Mouse (Mus musculus) liver (tissue): ENCODE results near the gene Slc36a4.

ENCODE experiments used
- DNase-seq: peaks from one replicate; pipeline ENCODE4 v3.0.0-alpha.2; 2020; ENCODE audit warnings: mixed read lengths

The Slc36a4 gene

DNA sequence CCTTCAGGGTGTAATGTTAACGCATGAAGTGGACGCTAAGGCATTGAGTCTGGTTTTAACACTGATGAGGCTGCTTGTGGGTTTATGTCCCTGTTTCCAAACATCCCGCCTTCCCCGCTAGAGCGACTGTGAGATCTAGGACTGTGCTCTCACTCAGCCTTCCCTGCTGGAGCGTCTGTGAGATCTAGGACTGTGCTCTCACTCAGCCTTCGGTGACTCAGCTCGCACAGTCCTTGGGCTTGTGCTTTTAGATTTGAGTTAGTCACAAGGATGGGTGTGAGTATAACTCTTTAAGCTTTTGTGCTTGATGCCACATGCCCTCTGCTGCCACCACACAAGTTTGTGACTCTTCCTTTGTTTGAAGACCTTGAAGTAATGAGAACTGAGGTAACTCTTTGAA is 17.6 kb downstream of the Slc36a4 start:
- DNase-seq: no peak

DNA sequence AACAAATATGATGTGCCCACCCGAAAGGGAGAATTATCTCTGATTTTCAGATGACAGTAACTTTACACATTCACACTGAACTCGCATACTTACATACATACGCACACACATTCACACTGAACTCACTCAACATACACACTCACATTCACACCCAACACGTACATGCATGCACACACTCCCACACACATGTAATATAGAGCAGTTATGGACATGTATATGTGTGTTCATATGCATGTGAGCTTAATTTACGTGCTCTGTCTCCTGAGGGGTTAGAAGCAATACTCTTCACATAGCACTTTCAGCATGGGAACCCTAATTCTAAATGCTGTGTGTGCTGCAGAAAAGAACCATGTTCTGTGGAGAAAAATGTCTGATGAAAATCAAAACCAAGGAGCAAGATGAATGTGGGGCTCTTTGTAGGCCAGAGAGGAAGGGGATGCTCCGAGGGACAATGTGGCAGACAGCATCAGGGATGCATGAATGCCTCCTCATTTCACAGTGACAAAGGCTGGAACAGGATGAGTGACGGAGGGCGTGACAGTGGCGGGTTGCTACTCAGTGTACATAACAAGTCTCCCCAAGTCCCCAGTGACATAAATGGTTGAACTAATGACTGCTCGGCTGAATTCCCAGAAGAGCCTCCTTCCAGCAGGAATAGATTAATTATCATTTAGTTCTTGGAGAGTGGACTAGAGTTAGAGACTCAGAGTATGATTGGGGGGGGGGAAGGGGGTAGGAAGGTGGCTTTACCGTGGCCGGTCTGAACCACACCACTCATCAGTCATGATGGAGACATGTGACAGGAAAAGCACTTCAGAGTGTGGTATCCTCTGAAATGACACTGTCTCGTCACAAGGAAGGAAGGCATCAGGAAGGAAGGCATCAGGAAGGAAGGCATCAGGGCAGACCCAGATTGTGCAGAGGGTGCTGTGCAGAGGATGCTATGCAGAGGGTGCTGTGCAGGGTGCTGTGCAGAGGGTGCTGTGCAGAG is 22.5 kb downstream of the Slc36a4 start:
- no peak for DNase-seq

DNA sequence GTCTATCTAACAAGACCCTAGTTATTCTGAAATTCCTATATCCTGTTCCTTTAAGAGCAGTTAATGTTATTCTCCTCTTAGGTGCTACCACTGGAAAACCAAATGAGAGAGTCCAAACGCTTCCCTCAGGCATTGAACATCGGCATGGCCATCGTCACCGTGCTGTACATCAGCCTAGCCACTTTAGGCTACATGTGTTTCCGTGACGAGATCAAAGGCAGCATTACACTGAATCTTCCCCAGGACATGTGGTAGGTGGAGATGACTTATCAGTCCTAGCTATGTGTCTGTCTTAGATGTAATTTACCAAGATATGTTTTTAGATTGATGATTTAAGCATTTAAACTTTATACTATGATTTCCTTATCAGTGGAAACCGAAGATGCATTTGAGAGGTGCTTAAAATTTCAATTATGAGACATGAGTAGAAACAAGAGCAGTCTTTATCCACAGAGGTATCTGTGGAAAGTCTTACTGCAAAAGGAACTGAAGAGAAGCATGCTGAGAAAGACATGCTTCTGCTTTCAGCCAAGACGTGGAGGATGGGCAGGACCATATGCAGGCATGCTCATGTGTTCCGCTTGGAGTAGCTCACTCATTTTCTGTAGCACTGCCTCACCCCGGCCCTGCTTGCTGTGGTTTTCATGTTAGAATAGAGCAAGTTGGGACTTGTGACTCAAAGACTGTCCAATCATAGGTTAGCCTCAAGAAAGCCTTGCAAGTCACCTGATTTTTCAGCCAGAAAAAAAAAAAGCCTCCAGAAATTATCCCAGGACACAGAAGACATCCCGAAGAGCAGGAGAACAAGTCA is 24.7 kb downstream of the Slc36a4 start:
- no peak for DNase-seq

DNA sequence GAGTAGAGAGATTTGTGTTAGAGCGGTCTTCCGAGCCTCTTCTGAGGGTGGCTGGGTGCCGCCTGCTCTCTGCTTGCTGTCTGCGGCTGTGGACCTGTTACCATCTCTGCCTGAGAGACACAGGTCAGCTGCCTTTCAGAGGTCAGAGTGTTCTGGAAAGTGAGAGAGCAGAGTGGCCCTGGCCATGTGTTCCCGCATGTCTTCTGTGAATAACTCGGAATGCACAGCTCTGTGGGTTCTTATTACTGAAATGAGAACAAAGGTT is 25.3 kb downstream of the Slc36a4 start:
- DNase-seq: no peak

DNA sequence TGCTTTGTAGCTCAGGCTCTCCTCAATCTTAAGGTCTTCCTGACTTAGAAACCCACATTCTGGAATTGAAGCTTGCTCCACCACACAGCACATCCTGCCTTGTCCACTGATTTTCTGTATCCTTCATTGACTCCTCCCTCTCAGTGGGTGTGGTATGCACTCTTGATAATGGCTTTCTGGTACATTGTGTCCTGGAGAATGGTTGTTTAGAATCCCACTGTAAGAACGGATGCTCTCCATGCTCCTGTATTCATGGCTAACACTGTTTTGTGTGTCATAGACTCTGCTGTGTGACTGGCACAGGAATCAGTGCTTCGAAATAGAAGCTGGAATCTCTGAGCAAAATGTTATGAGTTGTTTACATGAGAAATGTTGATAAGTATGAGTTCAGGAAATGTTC is 28.0 kb downstream of the Slc36a4 start:
- DNase-seq: no peak

DNA sequence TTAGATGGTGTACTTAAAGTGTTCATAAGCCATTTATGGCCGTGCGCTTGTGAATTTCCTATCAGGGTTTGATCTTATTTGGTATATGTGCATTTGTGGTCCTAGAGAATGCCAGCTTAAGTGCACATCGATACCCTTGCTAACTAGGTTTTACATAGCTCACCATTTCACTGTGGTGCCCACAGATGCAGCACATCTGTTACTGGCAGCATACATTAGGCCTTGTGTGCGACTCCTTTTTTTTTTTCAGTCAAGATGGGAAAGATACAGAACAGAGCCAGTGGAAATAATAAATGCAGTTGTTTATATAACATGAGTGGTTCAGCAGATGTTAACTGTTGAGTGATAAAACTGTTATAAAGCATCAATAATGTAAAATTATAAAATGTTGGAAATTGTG is 31.9 kb downstream of the Slc36a4 start:
- no peak for DNase-seq

DNA sequence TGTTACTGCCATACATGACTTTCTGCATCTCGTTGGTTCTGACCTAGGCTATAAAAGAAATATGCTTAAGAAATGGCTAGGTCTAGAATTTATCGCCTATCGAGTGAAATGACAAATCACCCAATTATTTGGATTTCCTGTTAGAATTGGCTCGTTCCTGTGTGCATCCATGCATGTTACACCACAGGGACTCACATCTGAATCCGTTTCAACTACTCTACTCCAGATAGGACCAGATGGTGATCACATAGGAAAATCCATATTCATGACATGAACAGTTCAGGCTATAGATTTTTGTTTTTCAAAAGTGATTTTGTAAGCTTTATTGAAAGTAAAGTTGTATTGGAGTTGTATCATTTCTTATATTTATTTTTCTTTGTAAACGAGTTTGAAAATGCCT is 32.4 kb downstream of the Slc36a4 start:
- DNase-seq: no peak

DNA sequence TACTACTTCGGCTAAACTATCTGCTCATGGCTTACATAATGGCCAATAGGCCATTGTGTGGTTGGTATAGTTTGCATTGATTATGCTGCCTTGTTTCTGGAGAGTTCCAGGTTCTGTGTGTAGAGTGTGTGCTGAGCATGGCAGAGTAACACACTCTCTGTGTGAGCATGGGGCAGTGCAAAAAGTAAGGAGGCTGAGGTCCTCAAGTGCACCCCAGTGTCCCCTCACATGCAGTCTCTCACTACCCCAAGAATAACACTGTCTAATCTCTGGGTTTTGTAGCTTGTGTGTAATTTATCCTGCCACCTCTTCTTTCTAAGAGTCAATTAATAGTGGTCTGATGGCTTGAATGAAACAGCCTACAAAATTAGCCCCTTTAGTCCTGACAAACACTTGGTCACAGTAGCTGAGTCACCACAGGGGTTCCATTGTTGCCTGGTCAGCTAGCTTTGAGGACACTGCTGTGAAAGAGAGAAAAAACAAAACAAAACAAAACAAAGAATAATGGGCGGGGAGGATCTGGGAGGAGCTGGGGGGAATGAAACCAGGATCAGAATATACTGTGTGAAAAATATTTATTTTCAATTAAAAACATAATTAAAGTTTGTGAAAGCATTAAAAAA is 36.6 kb downstream of the Slc36a4 start:
- DNase-seq: no peak

DNA sequence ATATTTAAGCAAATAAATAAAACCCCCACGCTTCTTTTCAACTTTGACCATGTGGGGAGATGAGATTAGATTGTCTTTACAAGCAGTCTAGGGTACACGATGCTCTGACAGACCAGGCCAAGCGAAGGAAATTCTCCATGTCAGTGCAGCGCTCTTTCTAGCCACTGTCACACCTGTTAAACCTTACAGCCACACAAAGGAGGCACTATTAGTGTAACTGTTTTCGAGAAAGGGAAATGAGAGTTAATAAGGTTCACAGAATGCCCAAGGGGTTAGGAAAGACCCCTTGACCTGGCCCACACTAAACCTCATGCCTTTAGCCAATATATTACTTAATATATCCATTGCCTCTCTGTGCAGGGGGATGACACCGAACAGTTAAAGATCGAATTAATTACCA is 37.1 kb downstream of the Slc36a4 start:
- DNase-seq: no peak

DNA sequence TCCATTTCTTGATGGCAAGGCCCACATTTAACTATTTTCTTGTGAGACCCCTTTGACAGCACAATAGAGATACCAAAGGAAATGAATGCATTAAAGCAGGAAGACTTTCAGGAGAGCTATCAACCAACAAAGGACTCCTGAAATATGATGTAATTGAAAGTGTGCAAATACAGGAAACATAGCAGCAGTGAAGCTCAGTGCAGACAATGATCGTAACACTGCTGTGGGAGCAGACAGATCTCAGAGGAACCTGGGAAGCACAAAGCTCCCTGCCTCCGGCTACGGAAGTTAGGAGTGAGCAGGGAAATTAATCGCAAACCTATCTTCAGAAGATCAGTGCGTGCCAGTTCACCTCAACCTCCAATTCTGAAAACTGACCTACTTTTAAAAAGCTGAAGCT is 38.8 kb downstream of the Slc36a4 start:
- no peak for DNase-seq

DNA sequence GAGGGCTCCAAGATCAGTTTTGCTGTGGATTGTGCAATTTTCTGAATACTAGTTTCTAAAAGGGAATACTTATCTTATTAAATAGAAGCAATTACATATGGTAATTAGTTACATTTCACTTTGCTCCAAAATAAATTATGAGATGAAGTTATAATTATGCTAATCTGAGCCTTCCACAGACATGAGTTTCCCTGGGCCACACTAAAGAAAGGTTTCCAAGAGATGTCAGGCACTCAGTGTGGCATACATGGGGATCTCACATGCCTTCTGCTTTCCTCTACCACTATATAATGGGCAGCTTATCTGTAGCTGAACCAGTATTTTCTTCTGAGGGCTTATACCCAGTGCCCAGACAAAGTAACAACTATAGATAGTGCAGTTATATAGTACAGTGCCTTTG is 49.8 kb downstream of the Slc36a4 start:
- DNase-seq: no peak

DNA sequence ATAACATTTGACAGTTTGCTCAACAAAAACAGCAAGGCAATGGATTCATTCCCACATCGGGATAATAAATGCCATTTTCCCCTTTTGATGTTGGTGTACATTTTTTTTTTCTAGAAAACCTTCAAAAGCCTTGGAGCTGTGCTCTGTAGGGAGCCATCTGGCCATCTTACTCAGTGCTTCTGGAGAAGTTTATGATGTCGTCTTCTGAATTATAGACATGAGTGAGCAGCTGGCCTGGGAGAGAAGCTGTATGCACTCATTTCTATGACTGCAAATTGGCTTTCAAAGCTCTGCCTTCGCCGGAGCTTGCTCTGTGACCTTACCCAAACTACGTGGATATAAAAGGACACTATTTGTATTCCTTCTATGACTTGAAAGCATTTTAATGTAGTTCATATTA is 56.8 kb downstream of the Slc36a4 start:
- DNase-seq: no peak

DNA sequence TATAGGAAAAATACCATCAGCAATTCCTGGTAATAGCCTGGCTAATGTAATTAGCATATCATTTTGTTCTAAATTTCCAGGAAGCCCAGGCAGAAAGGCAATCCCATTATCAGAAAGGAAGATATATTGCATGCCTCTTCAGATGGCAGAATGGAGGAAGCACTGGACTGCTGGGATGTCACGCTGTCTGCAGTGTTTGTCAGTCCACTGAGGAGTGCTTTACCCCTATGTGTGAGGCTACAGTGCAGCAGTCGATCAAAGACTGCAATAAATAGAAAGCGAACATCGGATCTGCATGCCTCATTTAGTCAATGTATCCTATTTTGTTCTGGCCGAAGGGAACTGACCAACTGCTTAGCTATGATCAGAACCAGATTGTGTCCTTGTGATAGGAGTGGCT is 57.3 kb downstream of the Slc36a4 start:
- no peak for DNase-seq

DNA sequence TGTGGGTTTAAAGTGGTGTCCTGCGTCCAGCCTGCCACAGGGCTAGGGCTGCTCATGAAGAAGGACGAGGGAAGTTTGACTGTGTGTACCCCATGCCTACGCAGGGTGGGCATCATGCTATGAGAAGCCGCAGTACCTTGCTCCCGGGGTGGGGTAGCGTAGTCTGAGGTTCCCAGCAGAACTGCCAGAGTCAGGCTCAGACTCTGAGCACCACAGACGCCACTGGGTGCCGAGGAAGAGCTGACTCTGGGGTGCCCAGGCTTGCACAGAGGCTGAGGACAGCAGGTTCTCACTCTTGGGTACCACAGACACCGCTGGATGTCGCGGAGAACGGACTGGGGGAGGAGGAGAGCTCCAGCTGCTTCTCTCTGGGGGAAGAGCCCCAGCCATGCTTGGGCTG is 63.2 kb downstream of the Slc36a4 start:
- no peak for DNase-seq

DNA sequence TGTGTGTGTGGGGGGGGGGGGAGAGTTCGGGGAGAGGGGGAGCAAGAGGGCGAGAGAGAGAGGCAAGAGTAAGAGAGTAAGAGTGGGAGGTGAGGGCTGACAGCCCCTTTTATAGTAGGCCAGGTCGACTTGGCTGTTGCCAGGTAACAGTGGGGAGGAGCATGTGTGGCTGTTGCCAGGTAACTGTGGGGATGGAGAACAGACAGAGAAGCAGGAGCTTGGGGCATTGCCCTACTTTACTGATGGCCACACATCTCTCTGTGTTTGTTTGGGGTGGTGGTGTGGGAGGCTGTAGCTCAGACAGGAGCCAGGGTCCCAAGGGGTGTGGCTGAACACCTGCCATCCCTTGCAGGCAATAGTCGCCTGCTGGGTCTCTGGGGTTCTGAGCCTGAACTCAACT is 63.9 kb downstream of the Slc36a4 start:
- no peak for DNase-seq

DNA sequence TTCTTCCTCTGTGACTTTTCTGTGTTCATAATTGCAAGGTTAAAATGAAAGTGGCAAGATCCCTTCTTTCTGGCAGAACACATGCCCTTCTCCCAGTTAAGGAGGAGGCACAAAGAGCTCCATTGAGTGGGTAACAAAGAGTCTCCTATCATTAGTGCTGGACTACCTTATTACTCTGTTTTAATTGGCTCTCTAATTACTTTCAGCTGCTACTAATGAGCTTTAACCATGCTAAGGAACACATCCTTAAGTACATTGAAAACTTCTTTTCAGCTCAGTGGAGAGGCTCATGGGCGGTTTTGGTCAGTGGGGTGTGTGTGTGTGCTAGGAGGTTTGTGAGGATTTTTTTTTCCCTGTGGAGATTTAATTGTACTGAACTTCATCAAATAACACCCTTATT is 65.4 kb downstream of the Slc36a4 start:
- no peak for DNase-seq

DNA sequence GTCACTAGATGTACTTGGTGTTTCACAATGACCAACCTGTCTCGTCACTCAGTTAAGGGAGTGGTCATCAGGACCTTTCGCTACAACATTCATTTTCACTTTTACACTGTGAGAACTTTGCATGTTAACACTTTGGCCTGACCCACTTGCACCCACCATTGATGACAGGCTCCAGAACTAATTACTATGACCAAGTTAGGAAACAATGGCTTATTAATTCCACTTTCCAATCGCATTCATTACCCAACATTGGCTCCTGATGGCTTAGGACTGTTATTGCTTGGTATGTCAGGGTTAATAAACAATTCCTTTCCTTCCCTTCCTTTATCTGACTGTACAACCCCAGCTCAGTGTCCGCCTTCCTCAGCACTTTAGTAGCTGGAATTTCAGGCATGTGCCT is 72.4 kb downstream of the Slc36a4 start:
- DNase-seq: no peak

DNA sequence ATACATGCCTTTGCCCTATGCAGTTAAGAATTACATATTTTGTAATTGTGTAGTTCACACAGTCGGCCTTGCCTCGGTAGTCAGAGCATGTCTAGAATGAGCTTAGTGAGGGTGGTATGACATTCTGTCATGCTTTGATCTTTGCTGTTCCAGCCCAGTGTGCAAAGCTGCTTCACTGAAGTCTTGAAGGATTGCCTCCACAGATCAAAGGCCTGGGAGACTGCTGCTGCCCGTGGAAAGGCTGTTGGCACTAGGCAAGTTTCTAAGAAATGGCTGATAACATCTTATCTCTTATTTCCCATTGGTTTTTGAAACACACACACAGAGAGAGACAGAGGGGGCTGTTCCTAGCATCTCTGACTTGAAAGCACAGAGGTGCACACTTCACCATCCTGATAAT is 76.7 kb downstream of the Slc36a4 start:
- no peak for DNase-seq

DNA sequence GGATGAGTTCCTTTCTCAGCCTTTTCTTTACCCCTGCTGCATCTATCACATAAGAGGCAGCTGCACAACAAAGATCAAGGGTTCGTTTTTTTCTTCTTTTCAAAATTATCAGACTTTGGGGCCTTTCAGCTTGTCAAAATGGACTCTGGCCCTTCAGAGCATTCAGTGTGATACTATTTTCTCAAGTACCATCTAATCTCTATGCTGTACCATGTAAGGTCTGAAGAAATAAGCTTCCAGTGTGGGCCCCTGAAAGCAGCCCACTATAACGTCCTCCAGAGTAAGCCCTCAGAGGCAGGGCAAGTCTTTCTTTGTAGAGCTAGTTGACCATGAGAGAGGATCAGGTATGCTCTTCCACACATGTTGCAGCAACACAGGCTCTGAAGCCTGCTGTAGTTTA is 77.1 kb downstream of the Slc36a4 start:
- DNase-seq: no peak

DNA sequence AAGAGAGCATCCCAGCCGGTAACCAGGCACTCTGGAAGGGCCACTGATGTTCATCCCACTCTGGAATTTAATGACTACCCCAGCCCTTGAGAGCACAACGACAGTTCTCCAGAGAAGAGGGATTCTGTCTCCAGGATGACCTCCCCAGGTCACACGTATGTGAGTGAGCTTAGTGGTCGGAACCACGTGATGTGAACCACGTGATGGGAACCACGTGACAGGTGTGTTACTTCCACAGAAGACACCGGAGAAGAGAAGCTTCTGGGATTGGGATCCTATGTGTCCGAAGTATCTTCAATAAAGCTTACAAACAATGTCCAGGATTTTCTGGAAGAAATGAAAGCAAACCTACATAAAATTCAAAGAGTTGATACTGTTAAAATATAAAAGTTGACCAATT is 82.5 kb downstream of the Slc36a4 start:
- no peak for DNase-seq
